Mouse (Mus musculus) forebrain, postnatal 0 days (tissue): ENCODE measurements around the gene Pam16. TPM values are rescaled to one million over a fixed set of nuclear protein-coding genes. Genes with fewer than 3 reads are reported as not detected.

ENCODE experiments used
- ATAC-seq: fragments of 200-750 bp; cut with Nextera tagmentation; 2 replicates; pipeline ENCODE4 v1.8.0; 2017; ENCODE audit warnings: mild to moderate bottlenecking, moderate library complexity
- DNase-seq: peaks from one replicate; pipeline ENCODE4 v3.0.0-alpha.2; 2015
- H3K27ac ChIP-seq: fragments of 300-500 bp; sonication (generic); 2 replicates; pipeline ENCODE4 v1.5.1; 2014; ENCODE audit warnings: low read depth, mild to moderate bottlenecking, antibody characterized with exemption, low read length, moderate library complexity, mixed read lengths
- H3K27me3 ChIP-seq: fragments of 300-500 bp; sonication (generic); 2 replicates; pipeline ENCODE4 v1.6.1; 2014; ENCODE audit warnings: mild to moderate bottlenecking, low read length, mixed read lengths; ENCODE audit not compliant: insufficient read depth
- H3K36me3 ChIP-seq: fragments of 300-500 bp; sonication (generic); 2 replicates; pipeline ENCODE4 v1.6.1; 2014; ENCODE audit warnings: mild to moderate bottlenecking, moderate library complexity; ENCODE audit not compliant: insufficient read depth
- H3K4me1 ChIP-seq: fragments of 300-500 bp; sonication (generic); 2 replicates; pipeline ENCODE4 v1.6.1; 2014; ENCODE audit warnings: antibody characterized with exemption; ENCODE audit not compliant: insufficient read depth
- H3K4me2 ChIP-seq: fragments of 300-500 bp; sonication (generic); 2 replicates; pipeline ENCODE4 v1.6.1; 2014; ENCODE audit warnings: low read depth, mild to moderate bottlenecking, moderate library complexity
- H3K4me3 ChIP-seq: fragments of 300-500 bp; sonication (generic); 2 replicates; pipeline ENCODE4 v1.5.1; 2014; ENCODE audit warnings: low read depth, low read length, mixed read lengths
- H3K9ac ChIP-seq: fragments of 300-500 bp; sonication (generic); 2 replicates; pipeline ENCODE4 v1.6.1; 2014; ENCODE audit warnings: mild to moderate bottlenecking
- H3K9me3 ChIP-seq: fragments of 300-500 bp; sonication (generic); 2 replicates; pipeline ENCODE4 v1.6.1; 2016; ENCODE audit warnings: low read length
- CTCF ChIP-seq: sonication (generic); IDR thresholded peaks from 2 replicates; pipeline ENCODE4 v1.5.1; 2016; ENCODE audit warnings: antibody characterized with exemption, control low read depth, low read depth
- WGBS: fragments of 180-500 bp; shearing (Covaris S2); extraction: QIAGEN DNeasy Blood & Tissue Kit; methylation state at CpG from one replicate; pipeline ENCODE4 v1.1.7; 2014; 5-methylcytosine and 5-hydroxymethylcytosine counted together
- polyA plus RNA-seq: library from polyadenylated mRNA; unstranded; fragments of >200 nt; fragmentation: Nextera tagmentation; extraction: Ambion mirVana; gene quantifications from 2 replicates; pipeline ENCODE4 v1.2.1, GENCODE M21; 2015
- total RNA-seq: library from RNA; depleted of rRNA; stranded (reverse); fragments of >200 nt; gene quantifications from 2 replicates; pipeline ENCODE4 v1.2.3, GENCODE M21; 2014; rRNA removed

Pam16 gene
- total RNA-seq (52.2 and 54.5 TPM in 2 replicates), polyA plus RNA-seq (138 and 161 TPM in 2 replicates)

DNA sequence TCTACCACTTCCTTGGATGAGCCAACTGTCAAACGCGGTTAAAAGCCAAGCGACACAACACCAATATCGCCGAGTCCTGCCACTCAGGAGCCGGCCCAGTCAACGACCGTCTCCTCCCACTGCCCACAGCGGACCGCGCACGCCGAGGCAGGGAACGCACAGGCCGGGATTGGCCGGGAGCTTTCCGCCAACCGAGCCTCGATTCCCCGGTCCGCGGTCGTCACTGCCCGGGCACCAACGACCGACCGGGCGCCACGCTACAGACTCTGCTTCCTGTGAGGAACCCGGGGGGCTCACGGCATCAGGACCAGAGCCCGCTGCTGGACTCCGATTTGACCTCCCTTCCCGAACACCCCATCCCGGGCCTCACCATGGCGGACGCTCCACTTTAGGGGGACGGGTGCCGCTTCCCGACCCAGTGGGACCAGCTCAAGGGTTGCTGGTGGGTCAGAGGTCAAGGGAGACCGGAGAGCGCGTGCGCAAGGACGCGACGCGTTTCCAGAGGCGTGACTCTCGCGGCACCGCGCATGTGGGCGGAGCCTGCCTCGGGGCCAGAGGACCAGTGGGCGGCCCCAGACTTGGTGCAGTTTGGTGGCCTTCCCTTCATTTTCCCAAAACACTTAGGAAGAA, at the start of gene Pam16:
Gene Pam16, minus strand, starts transcription at position 508 of the 630 bp plus-strand sequence.
- ATAC-seq (peak; percentile 92), DNase-seq (peak; percentile 95)
- peak within 1 kb of the TSS; percentile 79 for H3K27ac ChIP-seq
- H3K4me3 ChIP-seq, result peak within 1 kb of the TSS; percentile 52
- TF ChIP-seq CTCF, result no peak
- under 1% methylated on average over 56 of the region's 56 CpGs for WGBS
- peak within 1 kb of the TSS; percentile 75 for H3K9ac ChIP-seq
- H3K9me3 ChIP-seq, result no peaks in the 10 kb centered on the region
- H3K4me2 ChIP-seq, result peak within 1 kb of the TSS; percentile 59
- H3K4me1 ChIP-seq, result peaks cover 13% of the 10 kb centered on the region
- H3K36me3 ChIP-seq, result peaks cover 33% of the 10 kb centered on the region
- no peaks in the 10 kb centered on the region for H3K27me3 ChIP-seq

DNA sequence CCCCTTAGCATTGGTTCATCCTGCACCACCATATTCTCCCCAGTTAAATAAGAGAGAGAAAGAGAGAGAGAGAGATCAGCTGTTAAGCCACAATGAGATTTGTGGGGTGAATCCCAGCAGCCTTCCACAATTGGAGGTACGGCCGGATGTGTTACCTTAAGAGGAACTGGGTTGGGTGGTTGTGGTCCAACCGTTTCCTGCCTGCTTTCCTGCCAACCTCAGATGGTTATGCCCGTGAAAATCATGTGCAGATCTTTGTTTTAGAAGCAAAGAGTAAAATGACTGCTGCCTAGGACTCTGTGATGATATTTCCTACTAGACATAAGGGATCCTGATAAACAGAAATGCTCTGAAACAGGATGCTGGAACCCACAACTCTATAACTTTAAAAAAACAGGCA, 49.3 kb upstream of the Pam16 start:
- no peak for TF ChIP-seq CTCF
- peaks cover 5% of the 10 kb centered on the region; the same call in 1 of the 2 replicates for H3K4me1 ChIP-seq
- H3K4me2 ChIP-seq, result no peak overlapping the region
- WGBS, result 85% methylated on average over 4 of the region's 4 CpGs
- no peaks in the 10 kb centered on the region for H3K27me3 ChIP-seq
- H3K4me3 ChIP-seq, result no peak overlapping the region
- ATAC-seq (no peak), DNase-seq (no peak)
- H3K9me3 ChIP-seq, result no peaks in the 10 kb centered on the region
- H3K36me3 ChIP-seq, result peaks cover 41% of the 10 kb centered on the region
- H3K27ac ChIP-seq, result no peak overlapping the region
- no peak overlapping the region for H3K9ac ChIP-seq

GRCm38 (mm10) chr16:4670317-4670716, 45.5 kb upstream of the Pam16 start:
- no peak for DNase-seq

GRCm38 (mm10) chr16:4667190-4667808, 42.5 kb upstream of the Pam16 start:
- H3K4me1 ChIP-seq, result no peaks in the 10 kb centered on the region
- 31% methylated on average over 3 of the region's 3 CpGs for WGBS
- peak; percentile 94 for DNase-seq

More at GRCm38 (mm10) chr16:4670317-4670716, 45.5 kb upstream of the Pam16 start:
- Histone ChIP-seq H3K4me2 (no peak overlapping the region), H3K27me3 (no peaks in the 10 kb centered on the region), H3K4me1 (no peaks in the 10 kb centered on the region), H3K4me3 (no peak overlapping the region), H3K9me3 (no peaks in the 10 kb centered on the region), H3K27ac (no peak overlapping the region), H3K36me3 (peaks cover 40% of the 10 kb centered on the region), H3K9ac (no peak overlapping the region)
- TF ChIP-seq CTCF, result no peak
- no peak for ATAC-seq
- WGBS, result 86% methylated on average over 5 of the region's 5 CpGs

GRCm38 (mm10) chr16:4665726-4666125, 40.9 kb upstream of the Pam16 start:
- H3K9me3 ChIP-seq, result no peaks in the 10 kb centered on the region
- TF ChIP-seq CTCF, result no peak
- no peak overlapping the region for H3K4me2 ChIP-seq
- no peaks in the 10 kb centered on the region for H3K4me1 ChIP-seq
- H3K4me3 ChIP-seq, result no peak overlapping the region
- H3K27ac ChIP-seq, result no peak overlapping the region
- no peak for DNase-seq
- no peak overlapping the region for H3K9ac ChIP-seq
- peaks cover 34% of the 10 kb centered on the region for H3K36me3 ChIP-seq
- ATAC-seq, result no peak
- WGBS, result 89% methylated on average over 2 of the region's 2 CpGs
- no peaks in the 10 kb centered on the region for H3K27me3 ChIP-seq

More at GRCm38 (mm10) chr16:4667190-4667808, 42.5 kb upstream of the Pam16 start:
- Histone ChIP-seq H3K9ac (no peak overlapping the region), H3K27me3 (no peaks in the 10 kb centered on the region), H3K27ac (no peak overlapping the region), H3K36me3 (peaks cover 24% of the 10 kb centered on the region), H3K4me2 (no peak overlapping the region), H3K9me3 (no peaks in the 10 kb centered on the region), H3K4me3 (no peak overlapping the region)
- peak; percentile 95 for TF ChIP-seq CTCF
- peak; percentile 95 for ATAC-seq

GRCm38 (mm10) chr16:4663806-4664205, 39.0 kb upstream of the Pam16 start:
- no peak overlapping the region for H3K9ac ChIP-seq
- no peak overlapping the region for H3K27ac ChIP-seq
- H3K4me1 ChIP-seq, result no peaks in the 10 kb centered on the region
- WGBS, result 76% methylated on average over 2 of the region's 2 CpGs
- H3K9me3 ChIP-seq, result no peaks in the 10 kb centered on the region
- no peak for DNase-seq
- no peaks in the 10 kb centered on the region for H3K27me3 ChIP-seq
- no peak overlapping the region for H3K4me3 ChIP-seq
- peaks cover 24% of the 10 kb centered on the region for H3K36me3 ChIP-seq
- ATAC-seq, result no peak
- no peak for TF ChIP-seq CTCF
- no peak overlapping the region for H3K4me2 ChIP-seq

DNA sequence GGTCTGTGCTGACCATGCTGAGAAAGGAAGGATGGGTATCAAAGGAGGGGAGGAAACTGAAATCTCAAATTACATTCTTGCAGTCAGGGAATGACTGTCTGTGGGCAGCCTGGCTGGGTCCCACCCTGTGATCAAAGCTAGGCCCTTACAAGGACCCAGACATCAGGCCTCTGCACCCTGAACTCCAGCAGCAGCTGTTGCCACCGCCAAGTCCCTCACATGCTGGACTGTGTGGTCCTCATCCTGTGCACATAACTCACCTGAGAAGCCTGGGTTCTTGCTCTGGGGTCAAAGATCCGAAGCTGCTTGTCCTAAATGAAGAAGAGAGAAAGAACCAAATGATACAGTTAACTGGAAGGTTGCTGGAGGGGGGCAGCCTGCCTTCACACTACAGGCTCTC, 36.8 kb upstream of the Pam16 start:
- TF ChIP-seq CTCF, result no peak
- H3K27me3 ChIP-seq, result no peaks in the 10 kb centered on the region
- no peak overlapping the region for H3K4me2 ChIP-seq
- H3K9ac ChIP-seq, result no peak overlapping the region
- 75% methylated on average over 2 of the region's 2 CpGs for WGBS
- no peak for ATAC-seq
- no peak overlapping the region for H3K27ac ChIP-seq
- DNase-seq, result no peak
- H3K9me3 ChIP-seq, result no peaks in the 10 kb centered on the region
- H3K4me1 ChIP-seq, result no peaks in the 10 kb centered on the region
- H3K36me3 ChIP-seq, result peaks cover 20% of the 10 kb centered on the region
- no peak overlapping the region for H3K4me3 ChIP-seq
